Mouse (Mus musculus) cerebellum, adult 18-20 months (tissue): ENCODE data around the gene Masp2.

Experiments used
- DNase-seq, 2 experiments: peaks; one replicate each; pipeline ENCODE4 v3.0.0; 2021

Masp2 gene

DNA sequence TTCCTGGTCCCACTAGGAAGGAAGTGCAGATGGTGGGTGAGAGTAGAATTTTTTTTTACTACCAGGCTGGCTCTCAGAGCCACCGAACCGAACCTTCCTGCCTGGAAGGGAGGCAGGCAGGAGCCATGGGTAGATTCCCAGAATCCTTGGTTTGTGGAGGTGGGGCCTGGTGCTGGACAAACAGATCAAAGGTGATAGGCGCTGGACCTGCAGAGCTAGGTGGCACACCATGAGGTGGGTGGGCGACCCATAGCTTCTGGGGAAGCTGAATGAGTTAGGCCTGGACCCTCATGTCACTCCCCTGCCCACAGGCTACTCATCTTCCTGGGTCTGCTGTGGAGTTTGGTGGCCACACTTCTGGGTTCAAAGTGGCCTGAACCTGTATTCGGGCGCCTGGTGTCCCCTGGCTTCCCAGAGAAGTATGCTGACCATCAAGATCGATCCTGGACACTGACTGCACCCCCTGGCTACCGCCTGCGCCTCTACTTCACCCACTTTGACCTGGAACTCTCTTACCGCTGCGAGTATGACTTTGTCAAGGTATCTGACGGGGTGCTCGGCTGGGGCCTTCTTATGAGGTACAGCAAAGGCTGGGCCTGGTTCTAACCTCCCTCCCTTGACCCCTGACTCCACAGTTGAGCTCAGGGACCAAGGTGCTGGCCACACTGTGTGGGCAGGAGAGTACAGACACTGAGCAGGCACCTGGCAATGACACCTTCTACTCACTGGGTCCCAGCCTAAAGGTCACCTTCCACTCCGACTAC is at the start of gene Masp2:
TSS of gene Masp2 (plus strand) at position 198 of the 764 bp plus-strand sequence.
- no peak for DNase-seq

DNA sequence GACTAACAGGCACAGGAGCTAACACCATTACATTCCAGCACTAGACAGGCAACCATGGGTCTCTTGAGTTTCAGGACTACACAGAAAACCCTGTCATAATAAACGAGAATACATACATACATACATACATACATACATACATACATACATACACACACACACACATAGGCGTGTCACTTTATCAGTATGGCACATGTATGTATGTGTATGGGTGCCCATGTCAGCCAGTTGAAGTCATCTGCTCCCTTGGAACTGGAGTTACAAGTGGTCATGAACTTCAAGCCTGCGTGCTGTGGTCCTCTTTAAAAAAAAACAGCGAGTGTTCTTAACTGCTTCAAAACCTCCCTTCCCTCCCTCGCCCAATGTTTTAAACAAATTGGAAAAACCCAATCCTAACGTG is 44.6 kb upstream of the Masp2 start:
- DNase-seq: no peak

DNA sequence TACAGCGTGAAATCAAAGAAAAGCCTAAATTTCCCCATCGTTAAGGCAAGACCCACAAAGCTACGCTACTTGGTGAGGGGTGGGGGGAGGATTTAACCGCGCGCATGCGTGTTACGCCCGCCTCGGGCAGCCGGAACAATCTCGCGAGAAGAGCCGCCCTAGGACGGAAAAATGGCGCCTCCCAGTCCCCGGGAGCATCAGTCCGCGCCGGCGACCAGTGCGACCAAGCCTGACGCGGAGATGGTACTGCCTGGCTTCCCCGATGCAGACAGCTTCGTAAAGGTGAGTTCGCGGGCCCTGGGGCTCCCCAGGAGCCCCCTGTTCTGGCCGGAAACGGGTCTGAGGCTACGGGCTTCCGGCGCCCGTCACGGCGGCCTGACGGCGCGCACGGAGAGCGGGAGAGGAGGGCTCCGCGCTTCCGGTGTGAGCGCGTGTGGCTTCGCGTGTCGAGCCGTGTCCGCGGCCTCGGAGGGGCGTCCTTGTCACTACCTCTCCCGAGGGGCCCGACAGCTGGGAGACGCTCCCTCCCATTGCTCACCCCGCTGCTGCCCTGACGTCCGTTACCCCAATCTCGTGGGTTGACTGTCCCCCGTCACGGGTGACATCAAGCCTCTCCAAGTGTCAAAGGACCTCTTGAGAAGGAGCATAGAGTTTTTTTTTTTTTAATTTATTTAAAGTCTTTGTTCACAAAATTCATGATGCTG is 43.9 kb upstream of the Masp2 start, which contains the start of gene Exosc10:
TSS of gene Exosc10 (plus strand) at position 133 of the 704 bp plus-strand sequence.
- DNase-seq: peak; percentile 85 to 90

DNA sequence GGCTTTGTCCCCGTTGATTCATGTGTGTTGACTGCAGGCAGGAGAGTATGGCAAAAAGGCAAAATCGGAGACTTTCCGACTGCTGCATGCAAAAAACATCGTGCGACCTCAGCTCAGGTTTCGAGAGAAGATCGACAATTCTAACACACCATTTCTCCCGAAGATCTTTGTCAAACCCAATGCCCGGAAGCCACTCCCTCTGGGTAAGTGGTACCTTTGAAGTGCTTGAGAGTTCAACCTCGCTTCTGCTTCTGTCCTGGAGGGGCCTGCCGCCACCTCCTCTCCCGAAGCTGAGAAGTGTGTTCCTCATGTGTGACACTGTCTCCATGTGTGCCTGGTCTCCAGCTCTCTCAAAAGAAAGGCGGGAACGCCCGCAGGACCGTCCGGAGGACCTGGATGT is 39.7 kb upstream of the Masp2 start:
- no peak for DNase-seq

DNA sequence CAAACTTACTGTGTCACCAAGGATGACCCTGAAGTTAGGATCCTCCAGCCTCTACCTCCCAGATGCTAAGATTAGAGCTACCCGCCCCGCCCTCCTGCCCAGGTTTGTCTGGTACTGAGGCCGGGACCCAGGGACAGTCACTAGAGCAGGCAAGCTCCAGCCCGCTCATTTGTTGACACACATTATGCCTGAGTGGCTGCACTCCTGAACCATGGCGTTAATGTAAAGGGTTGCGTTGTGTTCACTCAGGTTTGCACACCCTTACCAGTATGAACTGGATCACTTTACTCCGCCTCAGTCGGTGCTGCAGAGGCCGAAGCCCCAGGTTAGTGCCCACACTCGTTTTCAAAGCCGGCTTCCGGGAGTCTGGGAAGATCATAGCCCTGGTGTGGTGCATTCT is 38.8 kb upstream of the Masp2 start:
- DNase-seq: no peak

DNA sequence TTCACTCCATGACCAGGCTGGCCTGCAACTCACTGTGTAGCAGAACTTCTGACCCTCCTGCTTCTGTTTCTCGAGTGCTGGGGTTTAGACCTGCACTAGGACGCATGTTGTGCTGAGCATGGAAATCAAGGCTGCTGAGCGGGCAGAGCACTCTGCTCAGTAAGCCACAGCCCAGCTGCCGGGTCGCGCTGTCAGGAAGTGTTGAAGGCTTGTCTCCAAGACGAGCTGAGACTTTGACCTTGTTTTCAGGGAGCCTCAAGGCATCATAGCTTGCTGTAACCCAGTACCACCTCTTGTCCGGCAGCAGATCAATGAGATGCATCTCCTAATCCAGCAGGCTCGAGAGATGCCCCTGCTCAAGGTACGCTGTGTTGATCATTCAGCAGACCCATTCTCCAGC is 32.2 kb upstream of the Masp2 start:
- DNase-seq: no peak

DNA sequence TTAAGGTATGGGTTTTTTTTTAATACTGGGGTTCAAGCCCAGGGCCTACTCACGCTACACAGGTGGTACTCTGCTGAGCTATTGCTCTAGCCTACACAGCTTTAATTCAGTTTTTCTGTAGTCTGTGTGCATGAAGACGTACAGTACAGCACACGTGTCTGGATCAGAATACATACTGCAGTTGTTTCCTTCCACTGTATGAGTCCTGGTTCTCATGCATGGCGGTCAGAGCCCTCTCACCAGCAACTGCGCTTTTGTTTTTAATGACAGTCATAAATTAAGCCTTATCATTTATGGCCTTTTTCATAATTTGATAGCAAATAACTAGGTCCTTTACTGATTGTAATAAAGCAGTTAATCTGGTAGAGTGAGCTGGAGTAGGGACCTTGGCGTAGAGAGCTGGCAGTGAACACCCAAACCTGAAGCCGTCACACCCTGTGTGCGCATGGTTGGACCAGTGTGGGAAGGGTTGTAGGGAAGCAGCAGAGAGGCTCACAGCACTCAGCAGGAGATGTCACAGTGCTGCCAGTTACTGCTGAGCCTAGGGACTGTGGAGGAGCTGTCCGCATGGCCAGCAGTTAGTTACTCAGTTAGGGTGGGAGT is 31.6 kb upstream of the Masp2 start:
- no peak for DNase-seq

DNA sequence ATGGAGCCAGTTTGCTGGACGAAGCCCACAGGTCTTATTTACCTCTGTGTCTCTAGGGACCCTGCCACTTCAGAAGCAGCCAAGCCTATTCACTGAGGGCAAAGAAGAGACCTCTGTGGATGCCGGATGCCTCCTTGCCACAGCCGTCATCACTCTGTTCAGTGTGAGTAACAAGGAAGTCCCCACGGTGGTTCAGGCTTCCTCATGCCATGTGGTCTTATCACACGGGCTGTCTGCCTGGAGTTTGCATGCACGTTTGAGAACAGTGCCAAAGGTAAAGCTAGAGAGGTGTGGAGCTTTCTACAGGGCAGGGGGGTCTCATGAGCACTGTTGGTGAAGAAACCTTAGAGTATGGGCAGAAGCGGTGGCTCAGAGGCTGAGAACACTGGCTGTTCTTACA is 29.1 kb upstream of the Masp2 start:
- no peak for DNase-seq

DNA sequence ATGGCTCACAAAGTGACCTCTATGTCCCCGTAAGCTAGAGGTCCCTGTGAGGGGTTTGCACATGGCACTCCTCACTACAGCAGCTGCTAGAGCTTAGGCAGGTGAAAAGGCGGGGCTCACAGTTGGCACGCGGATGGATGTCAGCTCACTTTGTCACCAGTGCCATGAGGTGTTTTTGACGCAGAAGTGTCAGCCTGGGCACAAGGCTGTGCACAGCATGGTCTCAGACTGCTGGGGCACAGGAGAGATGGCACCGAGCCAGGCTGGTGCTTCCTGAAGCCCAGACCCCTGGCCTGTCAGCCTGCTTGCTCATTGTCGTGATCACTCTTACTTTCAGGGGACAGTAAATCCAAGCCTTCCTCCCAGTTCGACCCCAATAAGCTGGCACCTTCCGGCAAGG is 21.6 kb upstream of the Masp2 start:
- DNase-seq: peak in 1 of 2 experiments; percentile 41

DNA sequence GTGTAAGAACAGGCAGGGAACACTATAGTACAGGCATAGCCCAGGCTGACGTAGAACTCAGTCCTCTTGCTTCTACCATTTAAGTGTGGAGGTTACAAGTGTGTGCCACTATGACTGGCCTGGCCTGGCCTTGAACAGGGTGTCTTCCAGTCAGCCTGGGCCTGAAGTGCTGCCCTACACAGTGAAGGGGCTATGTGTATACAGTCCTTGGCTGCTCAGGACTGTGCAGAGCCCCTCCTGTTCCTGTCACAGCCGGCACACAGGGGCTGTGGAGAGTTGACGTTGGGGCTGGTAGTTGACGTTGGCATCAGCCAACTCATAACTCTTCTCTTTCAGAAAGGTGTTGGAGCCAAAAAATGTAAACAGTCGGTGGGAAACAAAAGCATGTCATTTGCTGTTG is 20.9 kb upstream of the Masp2 start:
- DNase-seq: no peak

DNA sequence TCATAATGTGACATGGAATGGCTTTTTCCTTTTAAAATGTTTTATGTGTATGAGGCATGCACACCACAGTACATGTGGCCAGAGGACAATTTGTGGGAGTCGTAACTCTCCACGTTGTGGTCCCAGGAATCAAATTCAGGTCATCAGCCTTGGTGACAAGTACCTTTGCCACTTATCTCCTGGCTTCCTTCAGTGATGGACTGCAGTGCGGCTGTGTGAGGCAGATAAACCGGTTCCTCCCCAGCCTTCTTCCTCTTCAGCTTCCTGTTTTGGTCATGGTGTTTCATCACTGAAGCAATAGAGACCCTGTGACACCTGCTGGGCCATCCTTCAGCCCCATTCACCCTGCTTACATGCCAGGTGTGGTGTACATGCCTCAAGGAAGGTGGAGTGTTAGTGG is 19.1 kb upstream of the Masp2 start:
- DNase-seq: no peak

DNA sequence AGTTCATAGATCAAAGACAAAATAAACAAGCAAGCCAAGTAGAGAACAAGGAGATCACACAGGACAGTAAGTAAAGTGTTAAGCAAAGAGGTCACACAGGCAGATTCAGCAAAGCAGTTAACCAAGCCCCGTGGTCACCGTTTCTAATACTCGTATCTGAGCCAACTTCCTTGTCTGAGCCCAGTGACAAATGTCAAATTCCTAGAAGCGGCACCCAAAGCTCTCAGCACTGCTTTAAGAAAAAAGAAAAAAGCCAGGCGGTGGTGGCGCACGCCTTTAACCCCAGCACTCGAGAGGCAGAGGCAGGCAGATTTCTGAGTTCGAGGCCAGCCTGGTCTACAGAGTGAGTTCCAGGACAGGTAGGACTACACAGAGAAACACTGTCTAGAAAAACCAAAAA is 15.7 kb upstream of the Masp2 start:
- DNase-seq: no peak

DNA sequence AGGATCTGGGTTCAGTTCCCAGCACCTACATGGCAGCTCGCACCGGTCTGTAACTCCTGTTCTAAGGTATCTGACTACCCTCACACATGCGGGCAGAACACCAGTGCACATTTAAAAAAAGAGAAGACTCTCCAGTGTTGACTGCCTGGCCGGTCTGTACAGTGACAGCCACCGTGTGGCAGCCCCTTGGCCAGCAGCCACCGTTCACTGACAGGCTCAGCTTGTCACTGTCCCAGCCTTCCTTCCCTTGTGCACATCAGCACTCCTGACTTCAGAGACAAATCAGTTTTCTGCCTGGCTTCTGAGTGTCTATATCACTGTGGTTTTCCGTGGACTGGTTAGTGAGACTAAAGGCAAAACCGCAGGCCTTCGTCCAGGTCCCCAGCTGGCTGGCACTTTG is 13.6 kb upstream of the Masp2 start:
- peak in 1 of 2 experiments; percentile 30 for DNase-seq

DNA sequence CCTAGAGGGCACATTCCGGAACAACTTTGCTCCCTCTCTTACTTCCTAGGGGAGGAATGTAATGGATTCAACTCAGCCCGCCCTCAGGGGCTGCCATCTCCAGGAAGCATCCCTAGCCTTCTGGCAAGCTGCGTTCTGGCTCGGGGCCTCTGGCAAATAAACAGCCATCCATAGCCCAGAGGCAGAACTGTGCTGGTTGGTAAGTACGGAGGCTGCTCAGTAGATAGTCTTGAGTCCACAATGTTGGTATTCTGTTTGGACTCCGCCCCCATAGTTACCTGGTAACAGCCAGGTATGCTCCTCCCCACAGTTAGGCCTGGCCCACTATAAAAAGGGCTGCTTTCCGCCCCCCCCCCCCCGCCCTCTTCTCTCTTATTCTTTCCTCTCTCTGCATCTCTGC is 12.8 kb upstream of the Masp2 start:
- DNase-seq: peak in 1 of 2 experiments; percentile 33

DNA sequence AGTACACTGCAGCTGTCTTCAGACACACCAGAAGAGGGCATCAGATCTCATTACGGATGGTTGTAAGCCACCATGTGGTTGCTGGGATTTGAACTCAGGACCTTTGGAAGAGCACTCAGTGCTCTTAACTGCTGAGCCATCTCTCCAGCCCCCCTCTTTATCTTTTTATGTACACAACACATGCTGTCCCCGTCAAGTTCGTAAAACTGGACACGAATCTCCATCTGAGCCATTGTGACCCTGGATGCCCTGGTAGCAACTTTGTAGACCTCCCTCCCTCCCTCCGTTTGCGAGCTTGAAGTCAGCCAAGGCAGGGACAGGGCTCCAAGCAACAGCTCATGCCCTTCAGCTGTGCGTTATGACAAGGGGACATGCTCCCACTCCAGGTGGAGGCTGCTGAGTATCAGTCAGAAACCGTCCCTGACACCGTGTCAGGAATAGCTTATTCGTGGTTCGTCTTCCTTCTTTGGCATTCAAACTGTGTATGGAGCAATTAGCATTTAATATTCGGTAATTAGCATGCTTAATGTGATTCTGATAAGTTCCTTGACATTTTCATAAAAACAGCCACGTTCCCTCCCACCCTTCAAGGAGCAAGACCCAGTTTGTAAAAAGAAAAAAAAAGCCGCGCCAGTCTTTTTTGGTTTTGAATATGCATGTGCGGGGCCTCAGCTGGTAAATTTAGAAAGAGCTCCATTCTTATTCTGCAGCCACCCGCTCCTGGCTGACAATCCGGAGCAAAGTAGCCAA is 11.8 kb upstream of the Masp2 start:
- DNase-seq: peak; percentile 26 to 30

DNA sequence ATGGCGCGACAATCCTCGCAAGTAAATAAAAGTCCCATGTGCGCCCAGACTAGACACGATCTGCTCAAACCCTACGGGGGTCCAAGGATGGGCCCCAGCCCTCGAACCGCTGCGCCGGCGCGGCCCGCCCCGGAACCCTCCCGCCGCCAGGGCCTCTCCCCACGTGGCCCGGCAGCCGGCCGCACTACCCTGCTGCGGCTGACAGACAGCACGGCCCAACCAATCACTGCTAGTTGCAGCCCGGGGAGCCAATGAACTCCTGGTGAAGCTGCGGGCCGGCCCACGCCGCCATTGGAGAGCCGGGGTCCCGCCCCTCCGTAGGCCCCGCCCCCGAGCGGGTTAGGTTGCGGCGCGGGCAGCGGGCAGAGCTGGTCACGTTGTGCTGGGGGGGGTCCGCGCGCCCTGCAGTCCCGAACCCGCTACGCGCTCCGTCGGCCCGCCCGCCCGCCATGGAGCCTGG is 11.2 kb upstream of the Masp2 start, which contains the start of gene Srm:
TSS of gene Srm (plus strand) at position 333 of the 460 bp plus-strand sequence.
- peak; percentile 98 to 100 for DNase-seq

DNA sequence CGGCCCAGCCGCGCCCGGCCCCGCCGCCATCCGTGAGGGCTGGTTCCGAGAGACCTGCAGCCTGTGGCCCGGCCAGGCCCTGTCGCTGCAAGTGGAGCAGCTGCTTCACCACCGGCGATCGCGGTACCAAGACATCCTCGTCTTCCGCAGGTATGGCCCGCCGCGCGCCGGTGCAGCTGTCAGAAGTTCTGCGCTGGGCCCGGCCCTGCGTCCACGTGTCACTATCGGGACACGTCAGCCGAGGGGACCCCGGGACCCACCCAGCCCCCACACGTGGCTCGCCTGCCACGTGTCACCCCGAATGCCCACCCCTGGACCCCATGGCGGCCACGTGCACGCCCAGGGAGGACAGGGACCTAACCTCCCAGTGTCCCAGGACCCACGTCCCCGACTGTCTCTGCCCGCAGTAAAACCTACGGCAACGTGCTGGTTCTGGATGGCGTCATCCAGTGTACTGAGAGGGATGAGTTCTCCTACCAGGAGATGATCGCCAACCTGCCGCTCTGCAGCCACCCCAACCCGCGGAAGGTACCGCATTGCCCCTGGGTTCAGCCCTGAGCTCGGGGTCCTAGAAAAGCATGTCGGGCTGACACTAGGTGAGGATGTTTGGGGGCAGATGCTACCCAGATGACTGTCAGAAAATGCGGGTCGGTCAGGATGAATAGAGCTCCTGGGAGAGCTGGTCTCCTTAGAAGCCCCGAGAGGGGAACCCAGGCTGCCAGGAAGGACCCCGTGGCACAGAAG is 10.5 kb upstream of the Masp2 start:
- DNase-seq: peak in 1 of 2 experiments; percentile 37

DNA sequence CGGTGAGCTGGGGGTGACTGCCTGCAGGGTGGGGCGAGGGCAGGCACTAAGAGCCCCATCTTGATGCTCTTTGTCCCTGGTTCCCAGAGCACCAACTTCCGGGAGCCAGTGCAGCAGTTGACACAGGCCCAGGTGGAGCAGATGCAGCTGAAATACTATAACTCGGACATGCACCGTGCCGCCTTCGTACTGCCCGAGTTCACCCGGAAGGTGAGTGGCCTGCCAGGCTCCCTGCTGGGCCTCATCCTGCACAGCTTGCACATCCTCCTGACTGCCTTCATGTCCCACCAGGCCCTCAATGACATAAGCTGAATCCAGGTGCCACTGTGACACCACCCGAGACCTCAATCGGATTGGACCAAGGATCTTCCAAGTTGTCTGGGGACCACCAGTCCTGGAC is 8.4 kb upstream of the Masp2 start:
- peak; percentile 33 to 47 for DNase-seq

DNA sequence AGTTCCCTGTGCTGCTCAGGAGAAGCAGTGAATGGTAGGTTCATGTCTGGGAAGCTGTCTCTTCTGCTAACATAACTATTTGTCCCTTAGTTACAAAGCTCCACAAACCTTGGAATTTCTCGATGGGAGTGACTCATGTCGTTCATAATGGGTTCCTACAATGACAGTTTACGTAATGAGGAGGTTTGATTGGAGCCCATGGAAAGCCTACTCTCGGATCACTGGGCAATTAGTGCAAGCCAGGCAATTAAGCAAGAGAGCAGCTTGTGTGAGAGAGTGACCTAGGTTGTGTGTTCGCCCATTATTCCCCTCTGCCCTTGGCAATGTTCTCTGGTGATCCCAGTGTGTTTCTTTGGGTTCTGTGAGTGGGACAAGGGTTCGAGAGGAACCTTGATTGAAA is 6.4 kb upstream of the Masp2 start:
- DNase-seq: no peak

DNA sequence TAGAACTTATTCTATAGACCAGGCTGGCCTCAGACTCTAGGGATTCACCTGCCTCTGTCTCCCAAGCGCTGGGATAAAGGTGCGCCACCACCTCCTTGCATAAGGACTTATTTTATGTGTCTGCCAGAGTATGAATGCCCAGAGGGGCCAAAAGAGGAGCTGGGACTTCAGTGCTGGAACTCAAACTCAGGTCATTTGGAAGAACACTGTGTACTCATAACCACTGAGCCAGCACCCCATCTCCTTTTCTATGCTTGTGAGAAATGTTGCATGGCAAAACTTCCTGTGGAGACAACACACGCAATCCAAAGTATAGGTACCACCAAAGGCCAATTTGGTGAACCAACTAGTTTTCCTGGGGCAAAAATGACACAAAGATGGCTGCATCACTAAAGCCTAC is 5.6 kb upstream of the Masp2 start:
- DNase-seq: no peak

DNA sequence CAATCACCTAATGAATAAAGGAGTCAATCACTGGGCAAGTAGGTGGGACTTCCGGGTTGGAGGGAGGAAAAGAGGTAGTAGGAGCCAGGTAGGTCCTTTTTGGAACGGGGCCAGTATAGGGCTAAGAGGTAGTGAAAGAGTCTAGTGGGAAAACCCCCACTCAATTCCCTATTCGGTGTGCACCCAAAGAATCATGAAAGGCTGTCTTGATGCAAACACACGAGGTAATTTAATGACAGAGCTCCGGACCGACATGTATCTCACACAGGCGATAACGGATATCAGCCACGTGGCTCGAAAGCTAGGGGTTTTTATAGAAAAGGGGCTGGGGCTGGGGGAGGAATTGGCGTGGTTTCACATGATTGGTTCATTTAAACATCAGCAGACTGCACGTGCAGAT is 3.5 kb upstream of the Masp2 start:
- DNase-seq: no peak

DNA sequence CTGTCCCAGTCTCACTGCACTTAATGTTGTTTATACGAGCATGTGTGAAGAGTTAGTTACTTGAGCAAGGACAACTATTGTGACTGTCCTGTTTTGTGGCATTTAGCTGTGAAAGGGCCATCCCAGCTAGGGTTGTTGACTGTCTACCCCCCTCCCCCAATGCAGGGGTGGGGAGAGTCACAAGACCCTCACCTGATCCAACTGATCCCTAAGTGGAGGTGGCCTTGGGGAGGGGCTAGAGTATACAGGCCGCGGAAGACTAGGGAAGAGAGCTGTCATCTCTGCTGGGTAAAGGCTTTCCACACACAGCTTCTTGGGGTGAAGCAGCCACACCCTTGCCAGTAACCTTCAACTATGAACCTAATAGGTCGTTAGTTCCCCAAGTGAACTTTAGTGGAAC is 2.0 kb upstream of the Masp2 start:
- no peak for DNase-seq
